Mouse (Mus musculus) CH12.LX (cell line): ENCODE data around the gene Gpr137. TPM values are rescaled to one million over a fixed set of nuclear protein-coding genes. Genes with fewer than 3 reads are reported as not detected.

ENCODE experiments used
- DNase-seq: peaks from one replicate; pipeline ENCODE4 v3.0.0-alpha.2; 2013; ENCODE audit errors: extremely low read depth
- H3K27ac ChIP-seq: 2 replicates; pipeline ENCODE4 v1.5.1; 2012; ENCODE audit warnings: low read depth, mild to moderate bottlenecking, control low read depth, moderate library complexity; ENCODE audit not compliant: insufficient read depth
- H3K27me3 ChIP-seq: replicated peaks from 2 replicates; pipeline ENCODE3; 2012; ENCODE audit warnings: inconsistent platforms
- H3K36me3 ChIP-seq, 2 experiments: replicated peaks in 1 of 2; 2 replicates each; pipeline versions ENCODE3 to v1.6.1; 2012; ENCODE audit warnings: inconsistent platforms in 1 of 2, low read length in 1 of 2, mild to moderate bottlenecking in 1 of 2, mixed read lengths in 1 of 2, moderate library complexity in 1 of 2; ENCODE audit not compliant: control insufficient read depth in 1 of 2, insufficient read depth in 1 of 2
- H3K4me1 ChIP-seq, 2 experiments: 2 replicates each; pipeline ENCODE4 v1.6.1; 2012; ENCODE audit warnings: inconsistent platforms in 1 of 2, moderate library complexity in 1 of 2; ENCODE audit not compliant: insufficient read depth in 2 of 2, control insufficient read depth in 1 of 2
- H3K4me2 ChIP-seq: 2 replicates; pipeline ENCODE4 v1.6.1; 2012; ENCODE audit warnings: low read depth, mild to moderate bottlenecking, control low read depth; ENCODE audit not compliant: poor library complexity, insufficient read depth, severe bottlenecking
- H3K4me3 ChIP-seq, 3 experiments: fragments of 150-350 bp in 1 of 3; sonication (generic) in 1 of 3; replicated peaks in 1 of 3; 2 replicates each; pipeline versions ENCODE3 to v1.5.1; 2011 to 2012; ENCODE audit warnings: low read depth in 2 of 3, low read length in 2 of 3, mild to moderate bottlenecking in 2 of 3, moderate library complexity in 2 of 3, control low read depth in 1 of 3, improper control_type of control experiment in 1 of 3, inconsistent platforms in 1 of 3, mixed read lengths in 1 of 3; ENCODE audit not compliant: poor library complexity in 1 of 3
- H3K79me2 ChIP-seq: replicated peaks from 2 replicates; pipeline ENCODE4 v1.6.1; 2012; ENCODE audit warnings: mild to moderate bottlenecking, moderate library complexity; ENCODE audit not compliant: control insufficient read depth, poor library complexity, insufficient read depth, severe bottlenecking; ENCODE audit errors: extremely low read depth
- H3K9ac ChIP-seq: 2 replicates; pipeline ENCODE4 v1.6.1; 2012; ENCODE audit warnings: low read depth, mild to moderate bottlenecking, control low read depth, moderate library complexity; ENCODE audit not compliant: insufficient read depth
- H3K9me3 ChIP-seq: replicated peaks from 2 replicates; pipeline ENCODE3; 2012; ENCODE audit warnings: low read length, inconsistent platforms, mixed read lengths
- CTCF ChIP-seq, 2 experiments: IDR thresholded peaks in 1 of 2; conservative IDR thresholded peaks in 1 of 2; 2 replicates each; pipeline ENCODE4 v1.5.1; 2011 to 2012; ENCODE audit warnings: low read depth in 2 of 2, low read length in 2 of 2, improper control_type of control experiment in 1 of 2, inconsistent platforms in 1 of 2, mild to moderate bottlenecking in 1 of 2, moderate library complexity in 1 of 2
- E2F4 ChIP-seq: IDR thresholded peaks from 2 replicates; pipeline ENCODE4 v1.6.1; 2011; ENCODE audit warnings: low read depth, low read length, improper control_type of control experiment; ENCODE audit not compliant: insufficient replicate concordance
- ELF1 ChIP-seq: IDR thresholded peaks from 2 replicates; pipeline ENCODE4 v1.6.1; 2014; ENCODE audit warnings: low read depth, mild to moderate bottlenecking, inconsistent platforms, low read length, improper control_type of control experiment
- EP300 ChIP-seq: IDR thresholded peaks from 2 replicates; pipeline ENCODE4 v1.6.1; 2011; ENCODE audit warnings: low read length, improper control_type of control experiment
- HCFC1 ChIP-seq: IDR thresholded peaks from 2 replicates; pipeline ENCODE4 v1.6.1; 2012; ENCODE audit warnings: low read depth, mild to moderate bottlenecking, inconsistent platforms, low read length, improper control_type of control experiment
- JUND ChIP-seq: conservative IDR thresholded peaks from 2 replicates; pipeline ENCODE4 v1.6.1; 2011; ENCODE audit warnings: low read depth, low read length, improper control_type of control experiment
- KAT2A ChIP-seq: IDR thresholded peaks from 2 replicates; pipeline ENCODE4 v1.6.1; 2012; ENCODE audit warnings: low read length, improper control_type of control experiment, inconsistent platforms; ENCODE audit not compliant: insufficient replicate concordance
- MAFK ChIP-seq: IDR thresholded peaks from 2 replicates; pipeline ENCODE4 v1.6.1; 2011; ENCODE audit warnings: low read length, improper control_type of control experiment; ENCODE audit not compliant: insufficient replicate concordance
- MAZ ChIP-seq: IDR thresholded peaks from 2 replicates; pipeline ENCODE4 v1.6.1; 2012; ENCODE audit warnings: low read depth, mild to moderate bottlenecking, inconsistent platforms, low read length, improper control_type of control experiment, moderate library complexity
- MEF2A ChIP-seq: IDR thresholded peaks from 2 replicates; pipeline ENCODE4 v1.6.1; 2014; ENCODE audit warnings: low read depth, mild to moderate bottlenecking, inconsistent platforms, low read length, improper control_type of control experiment, borderline replicate concordance
- MXI1 ChIP-seq: IDR thresholded peaks from 2 replicates; pipeline ENCODE4 v1.6.1; 2011; ENCODE audit warnings: mild to moderate bottlenecking, low read depth, low read length, improper control_type of control experiment
- NELFE ChIP-seq: IDR thresholded peaks from 2 replicates; pipeline ENCODE4 v1.6.1; 2011; ENCODE audit warnings: low read depth, low read length, improper control_type of control experiment
- POLR2A ChIP-seq: IDR thresholded peaks from 2 replicates; pipeline ENCODE4 v1.6.1; 2011; ENCODE audit warnings: low read depth, mild to moderate bottlenecking, improper control_type of control experiment, low read length
- RAD21 ChIP-seq: IDR thresholded peaks from 2 replicates; pipeline ENCODE4 v1.6.1; 2011; ENCODE audit warnings: low read depth, mild to moderate bottlenecking, low read length, improper control_type of control experiment, moderate library complexity
- RCOR1 ChIP-seq: conservative IDR thresholded peaks from 2 replicates; pipeline ENCODE4 v1.6.1; 2012; ENCODE audit warnings: low read depth, mild to moderate bottlenecking, inconsistent platforms, low read length, improper control_type of control experiment
- SIN3A ChIP-seq: IDR thresholded peaks from 2 replicates; pipeline ENCODE4 v1.6.1; 2012; ENCODE audit warnings: low read length, improper control_type of control experiment, inconsistent platforms
- TBP ChIP-seq: conservative IDR thresholded peaks from 2 replicates; pipeline ENCODE4 v1.6.1; 2011; ENCODE audit warnings: low read depth, low read length, improper control_type of control experiment
- TCF12 ChIP-seq: IDR thresholded peaks from 2 replicates; pipeline ENCODE4 v1.6.1; 2014; ENCODE audit warnings: low read depth, mild to moderate bottlenecking, inconsistent platforms, low read length, improper control_type of control experiment
- UBTF ChIP-seq: IDR thresholded peaks from 2 replicates; pipeline ENCODE4 v1.6.1; 2012; ENCODE audit warnings: low read depth, mild to moderate bottlenecking, inconsistent platforms, low read length, improper control_type of control experiment, moderate library complexity
- USF2 ChIP-seq: conservative IDR thresholded peaks from 2 replicates; pipeline ENCODE4 v1.6.1; 2011; ENCODE audit warnings: low read depth, low read length, improper control_type of control experiment
- ZKSCAN1 ChIP-seq: IDR thresholded peaks from 2 replicates; pipeline ENCODE4 v1.6.1; 2012; ENCODE audit warnings: low read depth, inconsistent platforms, low read length, improper control_type of control experiment, borderline replicate concordance
- ZMIZ1 ChIP-seq: IDR thresholded peaks from 2 replicates; pipeline ENCODE4 v1.6.1; 2012; ENCODE audit warnings: low read depth, mild to moderate bottlenecking, inconsistent platforms, low read length, improper control_type of control experiment
- ZNF384 ChIP-seq: IDR thresholded peaks from 2 replicates; pipeline ENCODE4 v1.6.1; 2012; ENCODE audit warnings: low read depth, low read length, improper control_type of control experiment, inconsistent platforms
- dilution Hi-C: fragments of 300-500 bp; cut with MboI; formaldehyde crosslinking; loops from 2 replicates; pipeline ENCODE4 v1.14.3; 2020; ENCODE audit warnings: low sequenced_read_pairs; ENCODE audit not compliant: extremely low pct_unique_long_range_greater_than_20kb, extremely low pct_ligation_motif_present
- in situ Hi-C: fragments of 300-500 bp; cut with MboI; formaldehyde crosslinking; loops from 3 replicates; pipeline ENCODE4 v1.14.3; 2019; ENCODE audit warnings: low sequenced_read_pairs, low pct_ligation_motif_present, low pct_unique_long_range_greater_than_20kb, mixed read lengths
- polyA plus RNA-seq: library from polyadenylated mRNA; unstranded; fragments of >175 nt; gene quantifications from 2 replicates; pipeline ENCODE4 v1.2.1, GENCODE M21; 2012; ENCODE audit warnings: low read depth; ENCODE audit not compliant: insufficient read length
- total RNA-seq, 2 experiments: library from RNA; depleted of rRNA; stranded (reverse); fragments of 300-350 nt in 1 of 2; fragments of >200 nt in 1 of 2; gene quantifications; 2 replicates each; pipeline ENCODE4 v1.2.3; 2012 to 2014

Gene Gpr137
- total and polyA plus RNA-seq, 3 experiments, result 8.8 to 18.1 (median 14.4) TPM

GRCm38 (mm10) chr19:6949532-6949931 is 7.3 kb upstream of the Gpr137 start:
- no peaks in the 10 kb centered on the region for H3K79me2 ChIP-seq
- dilution Hi-C loops, result no loop called here
- no peak overlapping the region for H3K27ac ChIP-seq
- H3K4me2 ChIP-seq, result no peak overlapping the region
- no peak for TF ChIP-seq ELF1
- no peak for TF ChIP-seq NELFE
- TF ChIP-seq ZMIZ1, result no peak
- no peak for TF ChIP-seq JUND
- TF ChIP-seq MXI1, result no peak
- no peak for TF ChIP-seq MAFK
- TF ChIP-seq EP300, result no peak
- TF ChIP-seq RAD21, result no peak
- TF ChIP-seq CTCF (conservative IDR thresholded peaks at IDR 0.05 in 1 of 2, IDR thresholded peaks at IDR 0.05 in 1 of 2; ENCODE audit: low read depth in 2 of 2, low read length in 2 of 2), result no peak
- TF ChIP-seq MAZ, result no peak
- no peak for TF ChIP-seq RCOR1
- no peak for TF ChIP-seq POLR2A
- TF ChIP-seq TBP, result no peak
- TF ChIP-seq SIN3A, result no peak
- no peak for TF ChIP-seq TCF12
- TF ChIP-seq MEF2A, result no peak
- TF ChIP-seq ZKSCAN1, result no peak
- TF ChIP-seq, all 38 proteins: peak for 0
- Histone ChIP-seq H3K9me3 (no peaks in the 10 kb centered on the region), H3K27me3 (no peaks in the 10 kb centered on the region), H3K9ac (no peak overlapping the region), H3K4me1 (peaks cover 3 to 14% of the 10 kb centered on the region in 2 experiments; a peak in 2 of 4 replicates), H3K4me3 (no peak overlapping the region), H3K36me3 (peaks cover 13 to 83% of the 10 kb centered on the region in 2 experiments)
- in situ Hi-C loops, result no loop called here
- no peak for DNase-seq

- dilution Hi-C loops (no loop called here), in situ Hi-C loops (no loop called here)
- Histone ChIP-seq H3K4me1 (peaks cover 3 to 13% of the 10 kb centered on the region in 2 experiments; a peak in 2 of 4 replicates), H3K9ac (no peak overlapping the region), H3K4me2 (no peak overlapping the region), H3K36me3 (peaks cover 9 to 76% of the 10 kb centered on the region in 2 experiments), H3K27me3 (no peaks in the 10 kb centered on the region), H3K27ac (no peak overlapping the region), H3K79me2 (no peaks in the 10 kb centered on the region), H3K4me3 (no peak overlapping the region), H3K9me3 (no peaks in the 10 kb centered on the region)
- TF ChIP-seq USF2, result no peak
- no peak for TF ChIP-seq KAT2A
- no peak for TF ChIP-seq UBTF
- TF ChIP-seq EP300, result no peak
- no peak for TF ChIP-seq HCFC1
- no peak for TF ChIP-seq ZNF384
- no peak for TF ChIP-seq POLR2A
- TF ChIP-seq RAD21, result no peak
- no peak for TF ChIP-seq E2F4
- no peak for TF ChIP-seq ZMIZ1
- no peak for DNase-seq
Measured at GRCm38 (mm10) chr19:6948186-6948585, 5.9 kb upstream of the Gpr137 start.
